Mouse (Mus musculus): ENCODE data around the gene Wars2. TPM values are rescaled to one million over a fixed set of nuclear protein-coding genes. Genes with fewer than 3 reads are reported as not detected.

The Wars2 gene
- 2.2 and 4.2 TPM in 2 replicates for polyA plus RNA-seq (2015; fragmentation: Nextera tagmentation; extraction: Ambion mirVana)

DNA sequence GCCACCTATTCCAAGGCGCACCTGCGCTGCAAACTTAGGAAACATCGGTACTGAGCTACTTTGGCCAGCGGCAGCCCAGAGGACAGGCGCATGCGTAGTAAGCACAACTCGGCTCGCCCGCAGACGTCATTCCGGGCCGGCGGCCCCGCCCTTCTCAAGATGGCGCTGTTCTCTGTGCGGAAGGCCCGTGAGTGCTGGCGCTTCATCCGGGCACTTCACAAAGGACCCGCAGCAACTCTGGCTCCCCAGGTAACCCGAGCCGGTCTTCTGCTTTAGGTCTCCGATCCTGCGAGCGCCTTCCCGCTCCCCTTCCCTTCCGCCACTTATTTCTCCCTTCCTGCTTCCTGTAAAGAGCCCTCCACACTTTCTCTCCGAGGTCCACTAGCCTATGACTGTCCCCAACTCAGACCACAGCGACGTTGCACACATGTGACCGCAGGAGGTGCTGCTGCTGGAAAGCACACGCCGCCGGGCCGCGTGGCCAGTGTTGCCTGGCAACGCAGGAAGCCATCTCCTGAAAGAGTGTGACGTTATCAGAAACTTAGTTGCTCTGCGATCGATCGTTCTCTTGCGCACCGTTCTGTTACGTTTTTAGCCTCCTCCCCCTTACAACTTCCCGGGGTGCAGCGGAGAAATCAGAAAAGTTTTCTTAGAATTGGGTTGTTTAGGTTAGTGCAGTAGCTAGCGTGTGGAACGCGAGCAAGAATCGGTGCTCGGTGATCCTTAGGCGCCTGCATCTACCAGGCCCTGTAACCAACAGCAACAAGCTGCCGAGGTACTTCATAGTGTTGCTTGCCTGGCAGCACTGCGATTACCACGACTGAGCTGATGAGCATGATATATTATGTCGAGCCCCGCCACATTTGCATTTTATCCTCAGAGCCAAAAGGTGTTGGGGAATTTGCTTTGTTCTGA, at the start of gene Wars2:
Gene Wars2, plus strand, starts transcription at position 129 of the 915 bp plus-strand sequence.

DNA sequence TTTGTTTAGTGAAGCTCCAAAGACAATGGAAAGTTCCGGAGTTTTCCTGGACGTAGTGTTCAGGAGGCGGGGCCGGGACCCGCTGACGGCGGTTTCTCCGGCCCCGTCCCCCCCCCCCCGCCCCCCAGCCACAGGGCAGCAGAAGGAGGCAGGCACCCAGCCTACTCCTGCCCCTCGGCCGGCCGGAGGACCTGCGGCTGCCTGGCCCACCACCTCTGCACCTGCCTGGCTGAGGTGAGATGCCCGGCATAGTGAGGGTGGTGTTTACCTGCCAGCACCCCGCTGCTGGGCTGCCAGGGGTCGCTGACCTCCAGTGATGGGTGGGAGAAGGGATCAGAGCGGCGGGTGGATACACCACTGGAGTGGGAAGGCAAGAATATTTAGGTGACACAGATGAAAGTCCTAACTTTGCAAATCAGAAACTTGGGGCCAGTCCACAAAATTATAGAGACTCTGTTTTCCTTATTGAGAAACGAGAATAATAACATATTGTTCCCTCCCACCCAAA, 99.4 kb downstream of the Wars2 start, which contains the start of gene Tbx15:
Gene Tbx15, plus strand, starts transcription at position 169 of the 508 bp plus-strand sequence.

Other genes starting within 250 kb of the Wars2 start
- not detected in 2 replicates for gene Hao2, start 247.8 kb upstream of the Wars2 start, polyA plus RNA-seq (2015; fragmentation: Nextera tagmentation; extraction: Ambion mirVana)
- gene Tbx15, start 99.3 kb downstream of the Wars2 start, polyA plus RNA-seq (2015; fragmentation: Nextera tagmentation; extraction: Ambion mirVana), result 0.06 TPM in 1 of 2 replicates, not detected in the other

Measured in spleen, postnatal 0 days (tissue).